Mouse (Mus musculus) adrenal gland, postnatal 25 days (tissue): ENCODE results near the gene Spata7. TPM values are rescaled to one million over a fixed set of nuclear protein-coding genes. Genes with fewer than 3 reads are reported as not detected.

ENCODE experiments used
- DNase-seq: peaks from one replicate; pipeline ENCODE4 v3.0.0; 2021; ENCODE audit warnings: mixed read lengths
- total RNA-seq: library from RNA; stranded (reverse); gene quantifications from 2 replicates; pipeline ENCODE4 v1.2.3, GENCODE M21; 2021

Spata7 gene
- total RNA-seq, 1 experiment from 2014 or later = 13.7 TPM

DNA sequence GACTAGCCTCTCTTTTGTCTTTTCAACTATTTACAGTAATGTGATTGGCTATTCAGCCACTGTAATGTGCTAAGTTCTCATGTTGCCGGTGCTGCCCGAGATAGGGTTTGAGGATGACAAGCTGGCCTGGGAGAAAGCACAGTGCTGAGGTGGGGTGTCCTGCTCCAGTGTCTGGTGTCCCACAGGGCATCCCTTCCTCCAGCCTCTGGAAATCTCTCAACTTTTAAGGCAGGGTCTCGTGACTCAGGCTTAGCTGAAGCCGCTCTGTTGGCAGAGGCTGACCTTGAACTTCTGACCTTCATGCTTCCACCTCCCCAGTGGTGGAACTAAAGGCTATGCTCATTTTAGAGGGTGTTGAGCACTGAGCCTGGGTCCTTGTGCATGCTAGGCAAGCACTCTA, 42.5 kb downstream of the Spata7 start:
- DNase-seq = no peak

DNA sequence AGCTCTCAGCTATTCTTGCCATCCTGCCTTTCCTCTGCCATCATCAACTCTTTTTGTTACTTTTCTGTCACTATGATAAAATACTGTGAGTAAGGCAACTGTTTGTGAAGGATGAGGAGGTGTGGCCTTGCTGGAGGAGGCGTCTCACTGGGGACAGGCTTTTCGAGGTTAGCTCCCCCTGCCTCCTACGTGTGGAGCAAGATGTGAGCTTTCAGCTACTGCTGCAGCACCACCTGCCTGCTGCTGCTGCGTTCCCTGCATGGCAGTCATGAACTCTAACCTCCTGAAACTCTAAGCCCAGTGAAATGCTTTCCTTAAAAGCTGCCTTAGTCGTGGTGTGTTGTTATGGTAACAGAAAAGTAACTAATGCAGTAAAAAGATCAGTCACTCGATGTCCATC, 45.9 kb downstream of the Spata7 start:
- DNase-seq = no peak

DNA sequence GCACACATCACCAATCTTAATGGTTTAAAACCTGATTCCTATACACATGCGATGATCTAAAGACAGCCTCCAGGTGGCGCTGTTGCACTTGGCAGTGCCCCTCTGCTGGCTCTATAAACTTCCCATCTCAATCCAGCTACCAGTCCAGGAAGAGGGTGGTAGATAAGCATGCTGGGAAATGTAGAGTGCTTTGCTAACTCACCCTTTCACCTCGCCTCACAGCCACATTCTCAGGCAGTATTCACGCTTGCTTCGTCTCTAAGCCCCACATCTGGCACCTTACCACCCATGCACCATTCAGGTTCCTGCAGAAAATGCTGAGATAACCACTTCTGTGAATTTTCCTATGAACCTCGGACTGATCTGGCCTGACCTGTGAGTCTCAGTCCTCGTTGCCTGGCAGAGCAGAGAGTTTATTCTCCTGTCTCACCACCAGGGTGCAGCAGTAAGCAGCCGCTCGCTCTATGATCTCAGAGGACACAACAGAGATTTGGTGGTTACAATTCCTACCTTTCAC, 46.7 kb downstream of the Spata7 start:
- peak; percentile 83 for DNase-seq

DNA sequence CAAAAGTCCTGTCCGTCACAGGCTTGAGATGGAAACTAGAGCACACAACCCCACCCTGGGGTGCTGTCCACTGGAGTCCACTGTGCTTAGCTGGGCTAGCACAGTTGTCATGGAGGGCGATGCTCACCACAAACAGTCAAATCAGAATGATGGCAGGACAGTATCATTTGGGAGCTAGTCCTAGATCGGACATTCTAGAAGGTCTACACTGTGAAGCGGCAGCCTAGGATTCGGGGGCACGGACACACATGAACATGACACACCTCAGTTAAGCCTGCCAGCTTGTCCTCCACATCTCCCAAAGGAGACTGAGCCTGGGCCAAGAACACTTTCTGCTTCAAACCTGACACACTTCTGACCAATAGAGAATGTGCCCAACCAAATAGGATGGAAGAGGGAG, 48.9 kb downstream of the Spata7 start:
- no peak for DNase-seq

DNA sequence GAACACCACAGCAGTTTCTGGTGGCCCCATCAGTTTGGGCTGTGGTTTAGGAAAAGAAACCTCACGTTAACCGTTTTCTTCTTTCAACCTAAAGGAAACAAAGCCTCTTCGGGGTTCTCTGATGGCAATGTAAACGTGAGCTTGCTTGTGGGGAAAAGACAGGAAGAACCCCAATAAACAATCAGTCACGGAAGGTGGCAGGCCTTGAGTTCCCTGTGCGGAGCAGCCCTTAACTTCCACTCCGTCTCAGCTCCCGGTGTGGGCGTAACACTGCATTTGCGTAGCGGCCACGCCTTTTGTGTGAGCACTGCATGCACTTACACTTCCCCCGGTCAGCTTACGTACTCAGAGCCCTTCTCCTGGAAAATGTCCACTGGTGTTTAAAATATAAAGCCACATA, 49.4 kb downstream of the Spata7 start:
- no peak for DNase-seq

DNA sequence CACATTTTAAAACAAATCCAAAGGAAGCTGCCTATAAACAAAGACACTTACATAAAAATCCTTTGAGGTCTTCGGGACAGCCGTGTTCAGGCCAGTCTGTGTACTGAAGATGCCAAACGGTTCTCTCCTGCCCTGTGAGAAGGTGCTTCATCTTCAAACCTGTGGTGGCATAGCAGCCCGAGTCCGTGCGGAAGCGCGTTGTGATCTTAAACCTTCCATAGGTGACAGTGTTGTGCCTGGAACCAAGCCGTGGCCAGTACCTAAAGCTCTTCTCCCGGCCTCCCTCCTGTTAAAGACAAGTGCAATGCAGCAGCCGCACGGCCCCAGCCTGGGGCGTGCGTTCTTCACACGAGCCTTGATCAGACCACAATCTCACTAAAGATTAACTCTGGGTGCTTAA, 51.9 kb downstream of the Spata7 start:
- DNase-seq = no peak

DNA sequence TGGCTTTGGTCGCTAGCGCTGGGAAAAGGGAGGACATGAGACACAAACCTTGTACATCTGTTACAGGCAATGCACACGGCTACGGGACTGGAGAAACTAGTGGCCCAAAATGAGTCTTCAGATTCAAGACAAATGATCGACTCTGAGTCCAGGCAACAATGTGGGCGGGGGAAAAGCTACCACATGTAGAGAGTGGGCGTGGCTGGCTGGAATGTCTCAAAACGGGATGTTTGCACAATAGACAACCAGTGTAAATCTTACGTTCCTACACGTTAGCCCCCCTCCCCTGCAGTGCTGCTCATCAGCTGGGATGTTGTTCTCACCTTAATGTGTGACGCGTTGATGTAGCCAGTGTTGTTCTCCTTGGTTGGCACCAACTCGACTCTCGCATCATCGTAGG, 54.2 kb downstream of the Spata7 start:
- no peak for DNase-seq

DNA sequence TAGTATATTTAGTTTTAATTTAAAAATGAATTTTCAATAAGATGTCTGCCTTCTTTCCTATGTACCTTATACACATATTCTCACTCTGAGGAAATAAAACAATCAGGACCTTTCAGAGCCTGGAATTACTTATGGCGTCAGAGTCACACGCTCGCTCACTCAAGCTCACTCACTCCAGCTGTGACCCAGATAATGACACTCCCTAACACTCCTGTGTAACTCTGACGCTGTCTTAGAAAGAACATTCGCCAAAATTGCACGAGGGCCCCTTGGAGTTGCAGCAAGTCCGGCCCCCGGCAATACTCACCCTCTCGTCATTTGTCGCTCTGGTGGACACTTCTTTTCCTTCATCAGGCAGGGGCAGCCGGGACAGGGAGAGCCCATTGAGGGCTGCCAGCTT, 55.2 kb downstream of the Spata7 start:
- DNase-seq = no peak

DNA sequence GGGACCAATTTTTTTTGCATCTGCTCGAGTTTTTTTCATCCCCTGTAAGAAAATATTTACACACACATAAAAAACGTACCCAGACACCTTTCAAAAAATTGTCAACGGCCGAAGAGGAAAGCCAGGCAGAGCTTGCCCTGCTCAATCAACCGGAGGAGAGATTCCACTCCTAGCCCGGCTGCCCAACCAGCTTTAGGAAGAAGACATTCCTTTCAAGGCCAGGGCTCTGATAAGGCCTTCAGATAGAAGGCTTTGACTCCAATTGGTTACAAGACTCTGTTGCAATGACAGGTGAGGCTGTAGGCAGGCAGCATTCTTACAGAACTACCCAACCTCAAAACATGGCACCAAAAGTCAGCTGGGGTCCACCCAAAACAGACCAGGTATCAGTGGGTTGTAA, 55.6 kb downstream of the Spata7 start:
- no peak for DNase-seq

DNA sequence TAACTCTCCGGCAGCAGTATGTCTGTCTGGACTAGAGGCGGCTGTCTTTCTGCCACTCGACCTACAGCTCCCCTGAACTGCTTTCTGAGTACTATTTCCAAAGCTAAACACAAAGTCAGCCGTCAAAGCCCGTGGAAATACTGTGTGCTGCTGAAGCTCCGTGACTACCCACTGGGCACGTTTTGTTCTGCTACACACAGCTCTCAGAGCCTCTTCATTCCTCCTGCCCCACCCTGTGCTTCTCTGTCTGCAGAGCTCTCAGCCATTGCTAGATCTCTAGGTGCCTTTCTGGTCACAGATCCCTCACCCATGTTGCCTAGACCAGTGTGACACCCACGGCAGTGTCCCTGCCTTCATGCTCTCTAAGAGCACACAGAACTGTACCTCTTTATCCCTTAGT, 62.3 kb downstream of the Spata7 start:
- DNase-seq = no peak

DNA sequence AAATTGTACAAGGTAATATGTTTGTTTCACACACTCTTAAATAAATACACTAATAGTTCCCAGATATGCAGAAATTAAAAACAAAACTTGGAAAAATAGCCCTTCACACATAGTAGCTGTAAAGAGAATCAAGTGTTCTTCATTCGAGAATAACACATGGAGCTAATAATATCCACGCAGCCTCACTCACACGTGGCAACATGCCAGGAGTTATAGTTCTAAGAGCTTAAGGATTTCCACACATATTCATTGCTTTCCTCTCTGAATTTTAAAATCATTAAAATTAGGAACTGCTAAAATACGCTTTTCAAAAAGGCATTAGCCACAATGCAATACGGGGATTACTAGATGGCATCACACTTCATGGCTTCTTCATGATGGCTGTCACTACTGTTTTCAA, 69.2 kb downstream of the Spata7 start:
- DNase-seq = no peak

DNA sequence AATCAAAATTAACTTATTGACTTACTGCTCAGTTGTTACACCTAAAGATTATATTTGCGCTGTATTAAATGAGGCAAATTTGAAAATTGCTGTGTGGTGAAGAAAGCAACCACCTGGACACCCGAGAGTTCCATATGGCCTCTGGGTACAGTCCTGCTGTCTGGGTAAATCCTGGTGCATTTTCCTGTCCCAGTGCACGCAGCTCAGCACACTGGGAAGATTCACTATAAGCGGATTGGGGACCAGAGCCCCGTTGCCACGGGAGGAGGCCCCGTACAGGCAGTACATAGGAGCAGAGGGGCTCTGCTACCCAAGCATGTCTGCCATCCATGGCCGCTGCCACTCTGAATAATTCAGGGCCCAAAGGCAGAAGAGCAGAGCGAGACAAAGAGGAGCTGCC, 73.6 kb downstream of the Spata7 start:
- no peak for DNase-seq

DNA sequence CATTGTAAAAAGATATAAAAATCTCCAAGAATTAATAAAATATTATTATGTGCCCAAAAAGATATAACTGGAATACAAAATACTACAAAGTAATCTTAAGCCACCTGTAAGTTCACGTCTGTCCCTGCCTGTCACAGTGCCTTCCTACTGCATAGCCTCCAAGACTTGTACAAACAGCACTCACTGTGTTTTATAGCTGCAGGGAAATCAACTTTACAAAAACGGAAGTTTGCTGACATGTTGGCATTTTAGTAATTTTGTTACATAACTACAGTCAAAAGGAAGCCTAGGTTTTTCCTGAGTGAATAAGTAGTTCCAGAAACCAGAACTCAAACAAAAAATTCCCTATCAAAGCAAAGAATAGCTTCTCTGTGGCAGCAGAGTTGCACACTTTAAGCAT, 75.6 kb downstream of the Spata7 start:
- no peak for DNase-seq

DNA sequence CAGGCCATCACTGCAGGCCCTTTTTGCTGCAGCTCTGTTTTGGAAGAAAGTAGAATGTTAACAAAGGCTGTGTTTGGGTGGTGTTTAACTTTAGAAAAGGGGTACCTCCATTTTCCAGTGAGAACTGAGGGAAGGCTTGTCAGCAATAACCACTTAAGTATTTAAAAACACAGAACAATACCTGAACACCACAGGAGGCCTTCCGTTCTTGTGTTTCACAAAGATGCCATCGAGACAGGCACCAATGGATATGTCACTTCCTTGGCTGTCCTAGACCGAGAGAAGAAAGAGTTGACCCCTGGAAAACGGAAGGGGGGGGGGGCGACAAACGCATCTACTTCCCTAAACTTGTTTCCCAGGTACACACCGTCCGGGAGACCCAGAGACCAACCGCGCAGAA, 76.0 kb downstream of the Spata7 start:
- DNase-seq = no peak

DNA sequence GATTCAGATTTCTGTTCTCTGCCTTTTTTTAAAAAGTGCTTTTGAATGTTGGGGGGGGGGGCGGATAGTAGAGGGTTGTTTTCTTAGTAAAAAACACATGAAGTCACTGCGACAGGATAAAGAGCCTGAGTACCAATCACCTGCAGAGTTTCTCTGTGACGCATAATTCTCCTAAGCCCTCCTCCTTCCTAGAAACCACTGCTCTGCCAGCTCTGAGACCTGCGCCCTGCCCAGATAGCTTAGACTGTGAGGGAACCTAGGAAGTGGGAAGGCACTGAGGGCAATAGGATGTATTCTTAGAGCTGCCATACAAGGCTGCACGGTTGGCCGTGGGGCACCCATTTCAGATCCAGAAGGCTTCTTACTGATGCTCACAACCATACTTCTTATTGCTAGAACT, 84.9 kb downstream of the Spata7 start:
- DNase-seq = no peak

DNA sequence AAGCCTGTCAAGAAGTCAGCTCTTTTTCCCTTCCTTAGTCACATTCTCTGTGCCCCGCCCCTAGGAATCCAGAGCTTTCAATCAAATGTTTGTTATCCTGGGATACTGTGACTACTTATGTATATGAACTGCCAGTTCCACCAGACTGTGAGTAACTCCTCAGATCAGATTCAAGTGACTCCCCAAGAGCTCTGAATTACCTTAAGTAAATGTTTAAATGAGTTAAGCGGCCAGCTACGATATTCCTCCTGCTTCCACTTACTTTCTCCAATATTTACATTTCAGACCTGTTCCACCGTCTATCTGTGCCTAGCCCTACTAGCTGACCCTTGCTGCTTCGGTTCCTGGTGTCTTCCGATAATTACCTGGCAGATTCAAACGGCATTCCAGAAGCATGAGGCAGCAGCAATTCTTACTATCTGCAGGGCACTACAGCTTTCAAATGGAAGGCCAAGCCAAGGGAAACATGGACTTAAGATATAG, 85.7 kb downstream of the Spata7 start:
- DNase-seq = no peak

DNA sequence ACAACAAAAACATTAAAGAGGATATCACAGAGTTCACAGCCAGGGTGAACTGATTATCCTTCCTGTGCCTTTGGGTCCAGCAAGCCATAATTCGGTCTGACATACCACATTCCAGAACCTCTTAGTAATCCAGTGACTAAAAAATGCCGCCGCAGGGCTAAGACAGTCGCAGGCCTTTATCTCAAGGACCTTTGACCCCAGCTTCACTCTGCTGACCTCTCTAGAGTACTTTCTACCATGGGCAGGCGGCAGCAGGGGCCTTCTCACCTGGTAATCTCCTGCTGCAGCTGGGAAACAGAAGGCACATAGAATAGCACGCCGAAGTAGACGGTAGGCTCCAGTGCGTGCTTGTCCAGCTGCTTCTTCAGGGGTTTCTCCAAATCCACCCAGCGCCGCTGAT, 86.8 kb downstream of the Spata7 start:
- peak; percentile 14 for DNase-seq

DNA sequence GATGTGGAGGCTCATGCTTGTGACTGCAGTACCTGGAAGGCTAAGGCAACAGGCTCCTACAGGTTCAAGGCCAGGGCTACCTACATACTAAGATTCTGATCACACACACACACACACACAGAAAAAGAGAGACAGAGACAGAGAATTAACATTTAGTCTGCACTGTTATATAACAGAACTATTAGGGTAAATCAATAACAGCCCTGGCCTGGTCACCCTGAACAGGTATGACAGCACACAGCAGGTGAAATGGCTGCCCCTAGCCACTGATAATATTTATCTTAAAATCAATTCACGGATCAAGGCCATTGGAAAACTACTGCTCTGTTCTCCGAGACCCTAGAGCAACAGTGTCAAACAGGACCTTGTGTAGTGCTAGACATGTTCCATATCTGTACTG, 88.2 kb downstream of the Spata7 start:
- DNase-seq = no peak

Other genes with a start within 250 kb of the Spata7 start
- gene Kcnk10, start 49.8 kb upstream of the Spata7 start, total RNA-seq = not detected in 2 replicates
- 20.8 and 24.0 TPM in 2 replicates for gene Ptpn21, start 109.2 kb downstream of the Spata7 start, total RNA-seq
- 90.7 and 130 TPM in 2 replicates for gene Zc3h14, start 118.8 kb downstream of the Spata7 start, total RNA-seq